Mouse (Mus musculus) skeletal muscle tissue, adult 2 months (tissue): ENCODE measurements at regions not wholly inside any gene's neighbourhood (a gene's known extent, or its start where the extent isn't known, plus 50 kb on each side); places are given as distances from the start of the nearest gene placed in this dataset.

Source experiments
- DNase-seq: peaks from one replicate; pipeline ENCODE4 v3.0.0-alpha.2; 2012; ENCODE audit warnings: low read depth, low spot score

DNA sequence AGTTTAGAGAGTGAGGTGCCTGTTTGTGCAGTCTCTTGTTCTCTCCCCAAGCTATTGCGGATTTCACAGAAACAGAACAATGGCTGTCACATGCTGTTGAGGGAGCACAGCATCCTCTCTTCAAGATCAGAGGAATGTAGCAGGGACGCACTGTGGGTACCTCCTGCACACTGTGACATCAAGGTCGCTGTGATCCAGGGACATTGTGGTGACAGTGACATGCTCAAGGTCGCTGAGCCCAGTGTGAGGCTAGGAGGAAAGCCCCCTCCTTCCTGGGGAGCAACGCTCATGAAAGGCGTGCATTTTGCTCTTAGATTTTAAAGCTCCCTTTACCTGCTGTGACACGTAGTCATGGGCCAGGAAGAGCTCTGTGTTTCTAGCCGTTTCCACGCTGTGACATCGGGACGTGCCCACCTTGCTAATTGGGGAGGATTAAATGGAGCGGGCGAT lies 248.5 kb upstream of the Myt1l start:
- DNase-seq: no peak

DNA sequence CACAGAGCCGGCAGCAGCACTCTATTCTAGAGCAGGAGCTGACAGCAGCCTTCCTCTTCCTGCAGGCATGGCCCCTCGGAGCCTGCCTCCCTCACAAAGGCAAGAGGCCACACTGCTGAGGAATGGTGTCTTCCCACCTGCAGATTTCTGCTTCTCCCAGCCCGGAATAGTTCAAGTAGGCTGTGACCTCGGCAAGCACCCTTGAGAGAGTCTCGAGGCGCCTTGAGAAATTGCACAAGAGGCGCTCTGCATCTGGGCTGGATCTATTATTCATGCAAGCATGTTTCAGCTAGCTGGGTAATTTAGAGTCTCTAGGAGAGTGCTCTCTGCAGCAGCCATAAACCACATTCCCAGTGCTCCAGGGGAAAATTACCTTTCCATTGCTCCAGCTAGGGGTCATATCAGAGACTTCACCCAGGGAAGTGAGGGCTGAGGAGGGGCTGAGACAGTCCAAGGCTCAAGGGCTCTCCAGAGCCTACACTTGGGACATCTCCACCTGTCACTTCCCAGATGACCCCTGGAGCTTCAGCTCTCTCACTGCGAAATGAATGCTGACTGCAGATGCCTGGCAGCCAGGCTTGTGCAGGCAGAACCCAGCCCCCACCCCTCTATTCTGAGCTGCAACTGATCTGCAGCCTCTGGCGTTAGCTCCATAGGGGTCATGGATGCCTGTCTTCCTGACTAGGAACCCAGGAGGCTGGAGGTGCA lies 247.9 kb upstream of the Myt1l start:
- no peak for DNase-seq

- no peak for DNase-seq
These were observed 247.1 kb upstream of the Myt1l start for GRCm38 (mm10) chr12:29280861-29281630.

DNA sequence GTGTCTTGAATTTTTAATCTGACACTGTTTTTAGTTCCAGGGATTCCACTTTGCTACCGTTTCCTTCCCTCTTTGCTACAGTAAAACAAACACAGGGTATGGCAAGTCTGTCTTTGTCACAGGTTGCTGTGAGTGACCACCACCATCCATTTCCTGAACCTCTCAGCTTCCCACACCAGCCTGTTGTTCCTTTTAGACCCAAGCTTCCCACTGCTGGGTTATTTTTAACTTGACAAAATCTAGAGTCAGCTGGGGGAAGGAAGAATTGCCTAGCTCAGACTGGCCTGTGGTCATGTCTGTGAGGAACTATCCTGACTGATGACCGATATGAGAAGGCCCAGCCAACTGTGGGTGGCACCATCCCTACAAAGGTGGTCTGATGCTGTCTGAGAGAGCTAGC lies 239.4 kb upstream of the Myt1l start:
- no peak for DNase-seq

GRCm38 (mm10) chr12:29290591-29291351 lies 237.4 kb upstream of the Myt1l start:
- peak; percentile 96 for DNase-seq

DNA sequence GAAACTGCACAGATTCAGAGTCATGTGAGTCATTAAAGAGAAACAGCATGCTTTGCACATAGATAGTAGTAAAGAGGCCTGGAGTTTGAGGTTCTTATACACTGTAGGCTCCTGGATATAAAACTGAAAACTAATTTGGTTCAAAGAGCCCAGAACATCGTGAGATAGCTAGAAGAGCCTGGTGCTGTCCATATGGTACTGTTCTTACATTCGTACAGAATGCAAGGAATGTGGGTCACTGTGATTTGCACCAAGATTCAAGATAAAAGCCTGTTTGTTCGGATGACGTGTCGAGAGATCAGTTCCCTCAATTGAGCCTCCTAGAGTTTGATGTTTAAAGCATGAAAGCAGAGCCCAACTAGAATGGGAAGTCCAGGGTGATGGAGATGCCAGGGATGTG lies 230.2 kb upstream of the Myt1l start:
- DNase-seq: no peak

GRCm38 (mm10) chr12:29315636-29316035 lies 212.5 kb upstream of the Myt1l start:
- no peak for DNase-seq

- DNase-seq: no peak
These were observed 206.7 kb upstream of the Myt1l start for GRCm38 (mm10) chr12:29321468-29321867.

DNA sequence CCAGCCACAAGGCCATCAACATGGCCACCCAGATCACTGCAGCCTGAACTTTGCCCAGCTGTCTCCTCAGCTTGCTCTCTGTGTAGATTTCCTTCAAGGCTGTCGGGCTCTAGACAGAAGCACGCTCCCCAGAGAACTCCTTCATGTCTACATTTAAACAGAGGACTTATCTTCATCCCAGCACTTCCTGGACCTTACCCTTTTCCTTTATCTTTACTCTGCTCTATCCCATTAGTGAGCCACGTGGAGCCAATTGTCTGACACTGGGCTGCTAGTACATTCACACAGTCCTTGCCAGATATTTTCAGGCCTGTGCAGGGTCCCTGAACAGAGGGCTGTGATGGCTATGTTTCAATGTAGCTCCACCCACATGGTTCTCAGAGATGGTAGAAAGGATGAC lies 204.7 kb upstream of the Myt1l start:
- no peak for DNase-seq

GRCm38 (mm10) chr12:29335839-29336469 lies 192.2 kb upstream of the Myt1l start:
- no peak for DNase-seq

DNA sequence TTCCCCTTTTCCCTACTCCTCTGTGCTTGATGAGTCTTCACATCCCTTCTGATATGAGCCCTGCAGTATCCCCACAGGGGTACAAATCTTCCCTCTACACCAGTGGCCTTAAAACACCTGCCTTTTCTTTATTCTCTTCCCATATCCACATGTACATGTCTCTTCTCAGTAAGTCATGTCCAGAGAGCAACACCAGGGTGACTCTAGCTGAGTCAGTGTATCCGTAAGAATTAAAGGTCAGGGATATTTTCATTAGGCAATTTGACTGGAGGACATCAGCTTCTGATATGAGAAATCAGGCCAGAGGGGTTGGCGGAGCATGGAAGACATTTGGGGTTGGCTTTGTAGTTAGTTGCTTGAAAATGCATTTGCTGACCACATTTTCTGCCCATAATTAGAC lies 190.8 kb upstream of the Myt1l start:
- DNase-seq: no peak

DNA sequence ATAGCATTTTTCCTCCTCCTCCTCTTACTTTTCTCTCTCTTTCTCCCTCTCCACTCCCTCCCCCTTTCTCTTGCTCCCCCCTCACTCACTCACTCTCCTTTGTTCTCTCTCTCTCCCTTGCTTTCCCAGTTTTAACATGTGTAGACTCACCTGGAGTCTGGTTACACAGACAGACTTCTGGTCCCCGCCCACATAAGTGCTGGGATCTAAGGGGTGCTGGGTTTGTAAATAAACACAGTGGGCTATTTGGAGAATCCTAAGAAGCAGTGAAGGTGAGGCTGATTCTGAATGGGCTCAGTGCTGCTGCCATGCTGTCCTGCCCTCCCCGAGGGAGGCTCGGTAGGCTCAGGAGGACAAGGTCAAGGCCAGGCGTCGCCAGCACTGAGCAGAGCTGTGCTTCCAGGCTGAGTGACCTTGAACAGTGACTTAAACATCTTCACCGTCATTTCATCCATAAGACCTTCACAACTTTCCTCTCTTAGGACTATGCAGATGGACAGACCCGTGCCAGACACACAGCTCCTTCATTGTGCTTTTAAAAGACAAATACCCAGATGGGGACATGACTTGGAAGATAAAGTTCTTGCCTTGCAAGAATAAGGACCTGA lies 186.7 kb upstream of the Myt1l start:
- no peak for DNase-seq

GRCm38 (mm10) chr12:29343147-29343852 lies 184.9 kb upstream of the Myt1l start:
- DNase-seq: no peak

DNA sequence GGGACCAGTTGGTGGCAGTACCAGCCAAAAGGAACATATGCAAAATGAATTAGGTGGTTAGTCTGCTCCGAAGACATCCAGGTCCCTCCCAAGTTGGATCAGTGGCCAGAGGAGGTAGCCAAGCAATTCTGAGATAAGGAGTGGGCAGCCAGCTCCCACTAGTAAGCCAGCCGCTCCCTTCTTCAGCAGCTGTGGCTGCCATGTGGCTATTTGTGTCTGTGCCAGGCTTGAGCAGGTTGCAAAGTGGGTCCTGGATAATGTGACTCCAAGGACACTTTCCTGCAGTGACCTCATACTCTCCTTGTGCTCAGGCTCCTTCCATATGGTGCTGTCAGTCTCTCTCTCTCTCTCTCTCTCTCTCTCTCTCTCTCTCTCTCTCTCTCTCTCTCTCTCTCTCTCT lies 179.5 kb upstream of the Myt1l start:
- DNase-seq: no peak

GRCm38 (mm10) chr12:29349146-29349850 lies 178.9 kb upstream of the Myt1l start:
- no peak for DNase-seq

- DNase-seq: no peak
These were observed 174.2 kb upstream of the Myt1l start for GRCm38 (mm10) chr12:29353777-29354496.

- no peak for DNase-seq
These were observed 173.4 kb upstream of the Myt1l start for GRCm38 (mm10) chr12:29354816-29355215.

DNA sequence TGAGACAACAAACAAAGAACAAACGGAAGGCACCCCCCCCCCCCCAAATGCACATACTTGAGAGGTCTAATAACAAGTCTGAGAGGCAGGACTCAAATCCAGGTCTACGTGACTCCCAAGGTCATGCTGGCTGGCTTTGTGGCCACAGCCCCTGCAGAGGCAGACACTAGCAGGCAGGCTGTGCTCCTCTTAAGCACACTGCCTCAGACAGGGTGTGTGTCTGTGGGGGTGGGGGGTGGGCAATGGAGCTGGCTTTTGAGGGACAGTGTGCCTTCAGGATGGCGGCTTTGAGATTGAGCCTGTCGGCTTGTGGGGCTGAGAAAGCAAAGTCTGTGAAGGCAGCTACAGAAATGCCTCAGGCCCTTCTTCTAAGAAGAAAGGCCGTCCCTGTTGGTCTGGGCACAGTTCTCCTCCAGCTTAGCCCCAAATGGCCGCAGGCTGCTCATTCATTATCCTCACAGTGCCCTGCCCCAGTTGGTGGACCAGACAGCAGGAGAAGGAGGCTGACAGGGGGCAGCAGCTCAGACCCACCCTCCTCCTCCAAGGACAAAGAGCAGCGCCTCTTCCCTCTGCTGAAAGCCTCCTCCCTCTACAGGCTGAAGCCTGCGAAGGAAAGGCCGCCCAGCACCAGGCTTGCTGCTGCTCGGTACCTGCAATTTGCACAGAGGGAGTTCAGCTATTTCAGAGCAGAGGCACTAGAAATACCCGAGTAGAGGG lies 171.3 kb upstream of the Myt1l start:
- no peak for DNase-seq

GRCm38 (mm10) chr12:29361236-29361635 lies 166.9 kb upstream of the Myt1l start:
- no peak for DNase-seq
